Mouse (Mus musculus) kidney, embryonic 16.5 days (tissue): ENCODE measurements around the gene Traf3ip2. TPM values are rescaled to one million over a fixed set of nuclear protein-coding genes. Genes with fewer than 3 reads are reported as not detected.

Experiments used
- ATAC-seq: fragments of 200-750 bp; cut with Nextera tagmentation; 2 replicates; pipeline ENCODE4 v1.8.0; 2017; ENCODE audit warnings: moderate TSS enrichment; ENCODE audit not compliant: low FRiP score, low TSS enrichment
- H3K27ac ChIP-seq: fragments of 300-500 bp; sonication (generic); 2 replicates; pipeline ENCODE4 v1.5.1; 2014; ENCODE audit warnings: low read length
- H3K27me3 ChIP-seq: fragments of 300-500 bp; sonication (generic); 2 replicates; pipeline ENCODE4 v1.6.1; 2014; ENCODE audit warnings: low read length, control low read depth, mixed read lengths; ENCODE audit not compliant: insufficient read depth
- H3K36me3 ChIP-seq: fragments of 300-500 bp; sonication (generic); 2 replicates; pipeline ENCODE4 v1.6.1; 2014; ENCODE audit warnings: low read length, control low read depth, mixed read lengths; ENCODE audit not compliant: insufficient read depth
- H3K4me1 ChIP-seq: fragments of 300-500 bp; sonication (generic); 2 replicates; pipeline ENCODE4 v1.6.1; 2014; ENCODE audit warnings: low read length, control low read depth, mixed read lengths; ENCODE audit not compliant: insufficient read depth
- H3K4me2 ChIP-seq: fragments of 300-500 bp; sonication (generic); replicated peaks from 2 replicates; pipeline ENCODE4 v1.6.1; 2014; ENCODE audit warnings: low read depth, low read length
- H3K4me3 ChIP-seq: fragments of 300-500 bp; sonication (generic); 2 replicates; pipeline ENCODE4 v1.5.1; 2014; ENCODE audit warnings: mild to moderate bottlenecking, low read length
- H3K9ac ChIP-seq: fragments of 300-500 bp; sonication (generic); replicated peaks from 2 replicates; pipeline ENCODE4 v1.6.1; 2014; ENCODE audit warnings: low read length
- H3K9me3 ChIP-seq: fragments of 300-500 bp; sonication (generic); 2 replicates; pipeline ENCODE4 v1.6.1; 2016; ENCODE audit warnings: low read length, control low read depth
- WGBS: fragments of 180-500 bp; shearing (Covaris S2); extraction: QIAGEN DNeasy Blood & Tissue Kit; methylation state at CpG from one replicate; pipeline ENCODE4 v1.1.7; 2014; 5-methylcytosine and 5-hydroxymethylcytosine counted together
- polyA plus RNA-seq: library from polyadenylated mRNA; unstranded; fragments of >200 nt; fragmentation: Nextera tagmentation; extraction: Ambion mirVana; gene quantifications from 2 replicates; pipeline ENCODE4 v1.2.1, GENCODE M21; 2015

Gene Traf3ip2
- polyA plus RNA-seq, 1 experiment from 2014 or later = 18.9 TPM

- peak overlapping the region; percentile 64 for H3K27ac ChIP-seq
- no peaks in the 10 kb centered on the region; the same call in 1 of the 2 replicates for H3K36me3 ChIP-seq
- no peak overlapping the region for H3K4me3 ChIP-seq
- no peak for ATAC-seq
- WGBS = 56% methylated on average over 10 of the region's 10 CpGs
- H3K9me3 ChIP-seq = no peaks in the 10 kb centered on the region
- H3K9ac ChIP-seq = no peak overlapping the region
- H3K4me2 ChIP-seq = no peak overlapping the region
- no peaks in the 10 kb centered on the region for H3K27me3 ChIP-seq
- H3K4me1 ChIP-seq = peaks cover 72% of the 10 kb centered on the region
Observed at GRCm38 (mm10) chr10:39628799-39629517, 16.2 kb downstream of the Traf3ip2 start.

DNA sequence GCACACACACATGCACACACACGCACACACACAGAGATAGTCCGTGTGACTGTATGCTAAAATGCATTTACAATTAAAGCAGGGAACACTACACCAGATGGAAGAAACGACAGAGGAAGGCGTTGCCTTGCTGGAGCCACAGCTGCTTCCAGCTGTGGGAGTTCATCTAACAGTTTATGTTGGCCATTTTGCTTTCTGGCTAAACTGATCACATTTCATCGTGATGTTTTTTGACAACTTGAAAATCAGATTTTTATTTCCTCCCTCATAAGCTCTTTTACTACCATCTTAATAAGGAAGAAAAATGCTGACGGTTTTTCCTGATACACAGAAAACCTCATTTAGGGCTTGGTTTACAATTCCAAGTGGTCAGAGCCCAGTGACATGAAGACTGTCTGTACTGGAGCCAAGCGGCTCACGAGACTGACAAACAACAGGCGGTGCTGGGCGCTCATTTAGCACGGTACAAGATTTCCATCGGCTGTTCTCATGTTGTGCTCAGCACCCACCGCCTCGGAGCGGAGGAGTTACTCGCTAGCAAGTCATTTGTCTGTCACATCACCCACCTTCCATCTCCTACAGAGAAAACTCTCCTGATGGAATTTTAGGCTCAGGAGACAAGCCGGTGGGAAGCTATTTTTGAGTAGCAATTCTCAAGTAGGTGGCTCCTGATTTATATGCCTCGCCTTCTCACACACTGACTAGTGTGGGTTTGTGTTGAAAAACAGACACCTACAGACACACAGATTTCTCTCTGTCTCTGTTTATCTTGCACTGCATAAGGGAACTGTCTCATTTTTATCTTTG lies 17.2 kb downstream of the Traf3ip2 start:
- Histone ChIP-seq H3K9ac (no peak overlapping the region), H3K4me1 (peaks cover 63% of the 10 kb centered on the region), H3K27me3 (no peaks in the 10 kb centered on the region), H3K4me2 (peak overlapping the region; percentile 7; the same call in 1 of the 2 replicates), H3K27ac (peak overlapping the region; percentile 64), H3K9me3 (no peaks in the 10 kb centered on the region), H3K4me3 (no peak overlapping the region), H3K36me3 (peaks cover 6% of the 10 kb centered on the region; the same call in 1 of the 2 replicates)
- WGBS = 26% methylated on average over 18 of the region's 18 CpGs
- ATAC-seq = peak; percentile 83

DNA sequence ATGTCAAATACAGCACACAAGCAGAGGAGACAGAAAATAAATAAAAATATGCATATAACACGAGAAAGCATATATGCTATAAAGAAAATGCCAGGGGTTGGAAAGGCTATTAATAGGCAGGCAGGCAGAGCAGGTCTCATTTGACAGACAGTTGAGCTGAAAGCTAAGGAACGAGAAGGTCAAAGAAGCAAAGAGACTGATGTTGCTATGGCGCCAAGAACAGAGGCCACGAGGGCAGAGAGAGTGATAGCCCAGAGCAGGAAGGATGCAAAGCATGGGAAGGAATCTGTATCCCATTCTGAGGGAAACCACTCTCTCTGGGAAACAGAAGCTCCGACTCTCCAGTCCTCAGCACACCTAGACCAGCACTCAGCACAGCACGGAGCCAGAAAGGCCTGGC lies 18.1 kb downstream of the Traf3ip2 start:
- no peak for ATAC-seq
- H3K27ac ChIP-seq = peak overlapping the region; percentile 64
- H3K36me3 ChIP-seq = peaks cover 13% of the 10 kb centered on the region; the same call in 1 of the 2 replicates
- H3K27me3 ChIP-seq = no peaks in the 10 kb centered on the region
- 42% methylated on average over 6 of the region's 6 CpGs for WGBS
- H3K9me3 ChIP-seq = no peaks in the 10 kb centered on the region
- H3K9ac ChIP-seq = no peak overlapping the region
- peaks cover 54% of the 10 kb centered on the region for H3K4me1 ChIP-seq
- no peak overlapping the region for H3K4me2 ChIP-seq
- no peak overlapping the region for H3K4me3 ChIP-seq

GRCm38 (mm10) chr10:39631627-39632026 lies 18.9 kb downstream of the Traf3ip2 start:
- WGBS = 32% methylated on average over 14 of the region's 14 CpGs
- H3K9me3 ChIP-seq = no peaks in the 10 kb centered on the region
- no peak overlapping the region for H3K4me3 ChIP-seq
- ATAC-seq = no peak
- H3K4me1 ChIP-seq = peaks cover 46% of the 10 kb centered on the region
- 0 out of 2 replicates have a peak overlapping the region, but pooled peaks have one; percentile 1 for H3K9ac ChIP-seq
- H3K27ac ChIP-seq = peak overlapping the region; percentile 22; the same call in 1 of the 2 replicates
- no peak overlapping the region for H3K4me2 ChIP-seq
- peaks cover 14% of the 10 kb centered on the region; the same call in 1 of the 2 replicates for H3K36me3 ChIP-seq
- H3K27me3 ChIP-seq = no peaks in the 10 kb centered on the region

GRCm38 (mm10) chr10:39633379-39633778 lies 20.6 kb downstream of the Traf3ip2 start:
- no peak for ATAC-seq
- no peaks in the 10 kb centered on the region for H3K27me3 ChIP-seq
- peaks cover 48% of the 10 kb centered on the region for H3K4me1 ChIP-seq
- H3K9me3 ChIP-seq = no peaks in the 10 kb centered on the region
- H3K9ac ChIP-seq = no peak overlapping the region
- H3K36me3 ChIP-seq = peaks cover 18% of the 10 kb centered on the region; the same call in 1 of the 2 replicates
- 70% methylated on average over 6 of the region's 6 CpGs for WGBS
- H3K4me3 ChIP-seq = no peak overlapping the region
- no peak overlapping the region for H3K27ac ChIP-seq
- H3K4me2 ChIP-seq = no peak overlapping the region

DNA sequence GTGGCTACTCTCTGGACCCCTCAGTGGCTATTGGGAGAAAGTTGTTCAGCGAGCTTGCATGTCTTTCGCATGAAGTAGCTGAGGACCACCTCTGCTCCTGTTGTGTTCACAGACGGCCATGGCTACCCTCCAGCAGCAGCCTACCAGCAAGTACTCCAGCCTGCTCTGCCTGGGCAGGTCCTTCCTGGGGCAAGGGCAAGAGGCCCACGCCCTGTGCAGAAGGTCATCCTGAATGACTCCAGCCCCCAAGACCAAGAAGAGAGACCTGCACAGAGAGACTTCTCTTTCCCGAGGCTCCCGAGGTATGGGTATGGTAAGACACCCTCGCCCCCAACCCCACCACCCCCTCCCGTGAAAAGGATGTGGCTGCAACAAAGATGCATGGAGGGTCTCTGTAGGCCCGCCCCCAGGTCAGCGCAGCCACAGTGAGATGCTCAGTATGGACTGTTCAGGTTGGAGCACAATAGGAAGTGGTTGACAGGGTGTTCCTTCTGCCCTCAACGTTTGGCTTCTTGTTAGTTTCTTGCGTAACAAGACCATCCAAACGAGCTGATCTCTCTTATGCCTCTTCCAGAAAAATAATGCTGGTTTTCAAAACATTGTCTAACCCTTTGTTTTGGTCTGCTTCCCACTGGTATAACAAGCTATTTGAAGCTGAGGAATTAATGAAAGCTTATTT lies 21.8 kb downstream of the Traf3ip2 start:
- ATAC-seq = no peak
- no peak overlapping the region for H3K4me3 ChIP-seq
- H3K9ac ChIP-seq = no peak overlapping the region
- H3K4me1 ChIP-seq = peaks cover 49% of the 10 kb centered on the region
- H3K27ac ChIP-seq = no peak overlapping the region
- peaks cover 18% of the 10 kb centered on the region; the same call in 1 of the 2 replicates for H3K36me3 ChIP-seq
- H3K4me2 ChIP-seq = no peak overlapping the region
- no peaks in the 10 kb centered on the region for H3K27me3 ChIP-seq
- 91% methylated on average over 13 of the region's 13 CpGs for WGBS
- H3K9me3 ChIP-seq = no peaks in the 10 kb centered on the region

GRCm38 (mm10) chr10:39638862-39639261 lies 26.1 kb downstream of the Traf3ip2 start:
- H3K9ac ChIP-seq = no peak overlapping the region
- WGBS = 19% methylated on average over 3 of the region's 3 CpGs
- no peaks in the 10 kb centered on the region for H3K9me3 ChIP-seq
- H3K4me3 ChIP-seq = no peak overlapping the region
- ATAC-seq = peak; percentile 13; the same call in 1 of the 2 replicates
- no peaks in the 10 kb centered on the region for H3K27me3 ChIP-seq
- H3K4me1 ChIP-seq = peaks cover 29% of the 10 kb centered on the region
- H3K27ac ChIP-seq = peak overlapping the region; percentile 82
- H3K4me2 ChIP-seq = no peak overlapping the region
- peaks cover 29% of the 10 kb centered on the region; the same call in 1 of the 2 replicates for H3K36me3 ChIP-seq

GRCm38 (mm10) chr10:39639783-39640182 lies 27.0 kb downstream of the Traf3ip2 start:
- H3K4me3 ChIP-seq = no peak overlapping the region
- peaks cover 29% of the 10 kb centered on the region for H3K4me1 ChIP-seq
- WGBS = 63% methylated on average over 5 of the region's 5 CpGs
- no peaks in the 10 kb centered on the region for H3K9me3 ChIP-seq
- no peak overlapping the region for H3K4me2 ChIP-seq
- peaks cover 26% of the 10 kb centered on the region; the same call in 1 of the 2 replicates for H3K36me3 ChIP-seq
- ATAC-seq = no peak
- H3K27ac ChIP-seq = peak overlapping the region; percentile 82
- H3K27me3 ChIP-seq = no peaks in the 10 kb centered on the region
- no peak overlapping the region for H3K9ac ChIP-seq

DNA sequence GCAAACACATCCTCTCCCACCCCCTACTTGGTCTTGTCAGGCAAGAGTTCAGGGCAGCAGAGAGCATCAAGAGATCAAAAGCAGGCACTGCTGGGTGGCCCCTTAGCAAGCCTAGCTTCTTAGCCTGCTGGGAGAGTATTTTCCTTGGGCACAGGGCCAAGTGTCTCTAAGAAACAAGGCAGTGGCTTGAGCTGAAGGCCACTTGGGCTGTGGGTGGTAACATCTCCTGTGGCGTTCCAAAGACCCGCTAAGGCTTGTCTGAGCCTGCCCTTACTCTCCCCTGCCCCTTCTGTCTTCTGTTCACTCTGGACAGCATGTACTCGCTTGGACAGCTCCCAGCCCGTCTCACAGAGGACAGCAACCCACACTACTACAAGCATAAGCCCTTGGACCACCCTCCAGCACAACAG lies 28.1 kb downstream of the Traf3ip2 start:
- WGBS = 5% methylated on average over 4 of the region's 4 CpGs
- H3K36me3 ChIP-seq = peaks cover 18% of the 10 kb centered on the region; the same call in 1 of the 2 replicates
- ATAC-seq = peak; percentile 83

More for the DNA sequence above, 28.1 kb downstream of the Traf3ip2 start:
- peak overlapping the region; percentile 82; the same call in 1 of the 2 replicates for H3K27ac ChIP-seq
- no peak overlapping the region for H3K9ac ChIP-seq
- peaks cover 33% of the 10 kb centered on the region for H3K4me1 ChIP-seq
- no peaks in the 10 kb centered on the region for H3K9me3 ChIP-seq
- H3K4me3 ChIP-seq = no peak overlapping the region
- no peaks in the 10 kb centered on the region for H3K27me3 ChIP-seq
- no peak overlapping the region for H3K4me2 ChIP-seq
